Mouse (Mus musculus): ENCODE data around the gene Calm3. TPM values are rescaled to one million over a fixed set of nuclear protein-coding genes. Genes with fewer than 3 reads are reported as not detected.

Calm3 gene
- polyA plus RNA-seq, 1 experiment from 2014 or later: 101 TPM

- WGBS: 30% methylated on average over 5 of the region's 5 CpGs
- Histone ChIP-seq H3K4me2 (0 out of 2 replicates have a peak overlapping the region, but pooled peaks have one; percentile 9), H3K9me3 (0 out of 2 replicates have a peak, but pooled peaks cover 2% of the 10 kb centered on the region), H3K9ac (no peak overlapping the region), H3K27ac (peak overlapping the region; percentile 67), H3K36me3 (peaks cover 19% of the 10 kb centered on the region), H3K4me3 (replicated peaks) (no peak overlapping the region), H3K27me3 (replicated peaks) (peaks cover 7% of the 10 kb centered on the region; the same call in 1 of the 2 replicates), H3K4me1 (peaks cover 21% of the 10 kb centered on the region)
- no peak for ATAC-seq (ENCODE audit: insufficient read depth, low FRiP score, low read depth)
Measured at GRCm38 (mm10) chr7:16880615-16881014, 43.3 kb downstream of the Calm3 start.

GRCm38 (mm10) chr7:16879796-16880547 is 43.9 kb downstream of the Calm3 start:
- Histone ChIP-seq H3K27ac (peak overlapping the region; percentile 67; the same call in 1 of the 2 replicates), H3K4me3 (replicated peaks) (no peak overlapping the region), H3K27me3 (replicated peaks) (peaks cover under 1% of the 10 kb centered on the region; the same call in 1 of the 2 replicates), H3K4me1 (peaks cover 21% of the 10 kb centered on the region), H3K4me2 (0 out of 2 replicates have a peak overlapping the region, but pooled peaks have one; percentile 9), H3K36me3 (peaks cover 12% of the 10 kb centered on the region), H3K9ac (no peak overlapping the region), H3K9me3 (no peaks in the 10 kb centered on the region)
- 37% methylated on average over 8 of the region's 9 CpGs for WGBS
- ATAC-seq (ENCODE audit: insufficient read depth, low FRiP score, low read depth): peak; percentile 28; the same call in 1 of the 2 replicates

- H3K27ac ChIP-seq: no peak overlapping the region
- ATAC-seq (ENCODE audit: insufficient read depth, low FRiP score, low read depth): no peak
- peaks cover 26% of the 10 kb centered on the region for H3K4me1 ChIP-seq
- 72% methylated on average over 3 of the region's 3 CpGs for WGBS
- H3K4me2 ChIP-seq: no peak overlapping the region
- no peak overlapping the region for H3K4me3 ChIP-seq (replicated peaks)
- no peaks in the 10 kb centered on the region for H3K27me3 ChIP-seq (replicated peaks)
- no peaks in the 10 kb centered on the region for H3K36me3 ChIP-seq
- H3K9me3 ChIP-seq: no peaks in the 10 kb centered on the region
- no peak overlapping the region for H3K9ac ChIP-seq
Measured at GRCm38 (mm10) chr7:16877717-16878116, 46.2 kb downstream of the Calm3 start.

GRCm38 (mm10) chr7:16876608-16877007 is 47.3 kb downstream of the Calm3 start:
- peak overlapping the region; percentile 88 for H3K4me2 ChIP-seq
- peaks cover 26% of the 10 kb centered on the region for H3K4me1 ChIP-seq
- 0 out of 2 replicates have a peak, but pooled peaks cover 2% of the 10 kb centered on the region for H3K36me3 ChIP-seq
- peak overlapping the region; percentile 79 for H3K27ac ChIP-seq
- WGBS: 4% methylated on average over 13 of the region's 13 CpGs
- H3K4me3 ChIP-seq (replicated peaks): peak overlapping the region; percentile 78
- no peaks in the 10 kb centered on the region for H3K27me3 ChIP-seq (replicated peaks)
- no peaks in the 10 kb centered on the region for H3K9me3 ChIP-seq
- peak overlapping the region; percentile 74; the same call in 1 of the 2 replicates for H3K9ac ChIP-seq
- no peak for ATAC-seq (ENCODE audit: insufficient read depth, low FRiP score, low read depth)

- Histone ChIP-seq H3K36me3 (0 out of 2 replicates have a peak, but pooled peaks cover 5% of the 10 kb centered on the region), H3K9me3 (no peaks in the 10 kb centered on the region), H3K27ac (peak overlapping the region; percentile 79), H3K27me3 (replicated peaks) (no peaks in the 10 kb centered on the region), H3K4me3 (replicated peaks) (peak overlapping the region; percentile 78), H3K4me2 (peak overlapping the region; percentile 88), H3K4me1 (peaks cover 26% of the 10 kb centered on the region), H3K9ac (peak overlapping the region; percentile 74; the same call in 1 of the 2 replicates)
- no peak for ATAC-seq (ENCODE audit: insufficient read depth, low FRiP score, low read depth)
- WGBS: 12% methylated on average over 11 of the region's 11 CpGs
Measured at GRCm38 (mm10) chr7:16876006-16876405, 47.9 kb downstream of the Calm3 start.

- Histone ChIP-seq H3K4me3 (replicated peaks) (peak overlapping the region; percentile 78), H3K27me3 (replicated peaks) (no peaks in the 10 kb centered on the region), H3K4me1 (peaks cover 22% of the 10 kb centered on the region), H3K9ac (peak overlapping the region; percentile 74), H3K36me3 (0 out of 2 replicates have a peak, but pooled peaks cover 5% of the 10 kb centered on the region), H3K4me2 (peak overlapping the region; percentile 88), H3K27ac (peak overlapping the region; percentile 79), H3K9me3 (no peaks in the 10 kb centered on the region)
- ATAC-seq (ENCODE audit: insufficient read depth, low FRiP score, low read depth): no peak; the same call in 1 of the 2 replicates
- 0% methylated on average over 27 of the region's 42 CpGs for WGBS
Measured at GRCm38 (mm10) chr7:16875326-16875725, 48.6 kb downstream of the Calm3 start.

- Histone ChIP-seq H3K27ac (peak within 1 kb of the TSS; percentile 93), H3K9me3 (no peaks in the 10 kb centered on the region), H3K9ac (peak within 1 kb of the TSS; percentile 74), H3K27me3 (replicated peaks) (no peaks in the 10 kb centered on the region), H3K4me1 (peaks cover 20% of the 10 kb centered on the region; the same call in 1 of the 2 replicates), H3K36me3 (0 out of 2 replicates have a peak, but pooled peaks cover 5% of the 10 kb centered on the region), H3K4me2 (peak within 1 kb of the TSS; percentile 88), H3K4me3 (replicated peaks) (peak within 1 kb of the TSS; percentile 78)
- WGBS: 0% methylated on average over 1 of the region's 1 CpGs
- ATAC-seq (ENCODE audit: insufficient read depth, low FRiP score, low read depth): no peak
Measured at GRCm38 (mm10) chr7:16875310-16875325, 48.8 kb downstream of the Calm3 start, which contains the start of gene Dact3. Gene Dact3 (plus strand): TSS chr7:16875317.

- peak; percentile 96 for ATAC-seq (ENCODE audit: insufficient read depth, low FRiP score, low read depth)
- peak overlapping the region; percentile 88 for H3K4me2 ChIP-seq
- H3K9me3 ChIP-seq: no peaks in the 10 kb centered on the region
- no peak overlapping the region for H3K9ac ChIP-seq
- no peaks in the 10 kb centered on the region for H3K27me3 ChIP-seq (replicated peaks)
- H3K4me3 ChIP-seq (replicated peaks): peak overlapping the region; percentile 78
- WGBS: under 1% methylated on average over 33 of the region's 33 CpGs
- peaks cover 17% of the 10 kb centered on the region; the same call in 1 of the 2 replicates for H3K4me1 ChIP-seq
- H3K36me3 ChIP-seq: 0 out of 2 replicates have a peak, but pooled peaks cover 5% of the 10 kb centered on the region
- peak overlapping the region; percentile 93 for H3K27ac ChIP-seq
Measured at GRCm38 (mm10) chr7:16874756-16875309, 49.1 kb downstream of the Calm3 start.

GRCm38 (mm10) chr7:16874190-16874589 is 49.7 kb downstream of the Calm3 start:
- H3K4me3 ChIP-seq (replicated peaks): peak overlapping the region; percentile 78
- H3K27me3 ChIP-seq (replicated peaks): no peaks in the 10 kb centered on the region
- no peak for ATAC-seq (ENCODE audit: insufficient read depth, low FRiP score, low read depth)
- no peak overlapping the region for H3K9ac ChIP-seq
- 5% methylated on average over 17 of the region's 17 CpGs for WGBS
- H3K4me2 ChIP-seq: peak overlapping the region; percentile 51
- H3K9me3 ChIP-seq: no peaks in the 10 kb centered on the region
- 0 out of 2 replicates have a peak, but pooled peaks cover 5% of the 10 kb centered on the region for H3K36me3 ChIP-seq
- H3K27ac ChIP-seq: peak overlapping the region; percentile 93
- H3K4me1 ChIP-seq: peaks cover 12% of the 10 kb centered on the region; the same call in 1 of the 2 replicates

- H3K36me3 ChIP-seq: 0 out of 2 replicates have a peak, but pooled peaks cover 5% of the 10 kb centered on the region
- H3K4me3 ChIP-seq (replicated peaks): no peak overlapping the region
- H3K27me3 ChIP-seq (replicated peaks): no peaks in the 10 kb centered on the region
- no peak for ATAC-seq (ENCODE audit: insufficient read depth, low FRiP score, low read depth)
- H3K9ac ChIP-seq: no peak overlapping the region
- H3K4me2 ChIP-seq: no peak overlapping the region
- H3K4me1 ChIP-seq: peaks cover 12% of the 10 kb centered on the region; the same call in 1 of the 2 replicates
- WGBS: 86% methylated on average over 4 of the region's 4 CpGs
- no peaks in the 10 kb centered on the region for H3K9me3 ChIP-seq
- no peak overlapping the region for H3K27ac ChIP-seq
Measured at GRCm38 (mm10) chr7:16873392-16873791, 50.5 kb downstream of the Calm3 start.

GRCm38 (mm10) chr7:16872478-16872877 is 51.4 kb downstream of the Calm3 start:
- H3K36me3 ChIP-seq: 0 out of 2 replicates have a peak, but pooled peaks cover 5% of the 10 kb centered on the region
- no peaks in the 10 kb centered on the region for H3K9me3 ChIP-seq
- no peak overlapping the region for H3K4me3 ChIP-seq (replicated peaks)
- no peak for ATAC-seq (ENCODE audit: insufficient read depth, low FRiP score, low read depth)
- H3K4me1 ChIP-seq: peaks cover 12% of the 10 kb centered on the region; the same call in 1 of the 2 replicates
- 91% methylated on average over 9 of the region's 9 CpGs for WGBS
- no peak overlapping the region for H3K27ac ChIP-seq
- H3K4me2 ChIP-seq: no peak overlapping the region
- H3K27me3 ChIP-seq (replicated peaks): no peaks in the 10 kb centered on the region
- no peak overlapping the region for H3K9ac ChIP-seq

GRCm38 (mm10) chr7:16871600-16871999 is 52.3 kb downstream of the Calm3 start:
- no peak overlapping the region for H3K9ac ChIP-seq
- no peaks in the 10 kb centered on the region for H3K9me3 ChIP-seq
- H3K27ac ChIP-seq: no peak overlapping the region
- no peaks in the 10 kb centered on the region for H3K27me3 ChIP-seq (replicated peaks)
- 0 out of 2 replicates have a peak, but pooled peaks cover 5% of the 10 kb centered on the region for H3K36me3 ChIP-seq
- no peak overlapping the region for H3K4me3 ChIP-seq (replicated peaks)
- ATAC-seq (ENCODE audit: insufficient read depth, low FRiP score, low read depth): no peak
- H3K4me2 ChIP-seq: no peak overlapping the region
- H3K4me1 ChIP-seq: peaks cover 5% of the 10 kb centered on the region; the same call in 1 of the 2 replicates
- 78% methylated on average over 10 of the region's 10 CpGs for WGBS

Measured in stomach, embryonic 15.5 days (tissue).